Mouse (Mus musculus) lung, postnatal 0 days (tissue): ENCODE data around the gene B4galnt2.

Experiments used
- CTCF ChIP-seq: IDR thresholded peaks from 2 replicates; pipeline ENCODE4 v1.5.1; 2016; ENCODE audit warnings: antibody characterized with exemption, mild to moderate bottlenecking
- EP300 ChIP-seq: IDR thresholded peaks from 2 replicates; pipeline ENCODE4 v1.6.1; 2016; ENCODE audit warnings: antibody characterized with exemption, mild to moderate bottlenecking, control low read depth

- TF ChIP-seq EP300: no peak
- no peak for TF ChIP-seq CTCF
These were observed 84.0 kb downstream of the B4galnt2 start for GRCm38 (mm10) chr11:95830411-95831275.
